Mouse (Mus musculus): ENCODE measurements at regions not wholly inside any gene's neighbourhood (a gene's known extent, or its start where the extent isn't known, plus 50 kb on each side); places are given as distances from the start of the nearest gene placed in this dataset.

- DNase-seq: no peak
Measured at GRCm38 (mm10) chr3:150431291-150431690, 1006.4 kb upstream of the Adgrl4 start.

- DNase-seq: peak; percentile 3
Measured at GRCm38 (mm10) chr3:150435199-150435598, 1002.5 kb upstream of the Adgrl4 start.

- no peak for DNase-seq
Measured at GRCm38 (mm10) chr3:150435818-150436607, 1001.7 kb upstream of the Adgrl4 start.

All from right cerebral cortex, postnatal 4 days (tissue).